Mouse (Mus musculus) urinary bladder, postnatal 25 days (tissue): ENCODE measurements around the gene Nsd1.

Source experiments
- DNase-seq: peaks from one replicate; pipeline ENCODE4 v3.0.0; 2022; ENCODE audit warnings: low spot score

The Nsd1 gene

GRCm38 (mm10) chr13:55255052-55255652 lies 45.6 kb downstream of the Nsd1 start:
- DNase-seq: no peak

GRCm38 (mm10) chr13:55258651-55259050 lies 49.1 kb downstream of the Nsd1 start:
- DNase-seq: no peak

DNA sequence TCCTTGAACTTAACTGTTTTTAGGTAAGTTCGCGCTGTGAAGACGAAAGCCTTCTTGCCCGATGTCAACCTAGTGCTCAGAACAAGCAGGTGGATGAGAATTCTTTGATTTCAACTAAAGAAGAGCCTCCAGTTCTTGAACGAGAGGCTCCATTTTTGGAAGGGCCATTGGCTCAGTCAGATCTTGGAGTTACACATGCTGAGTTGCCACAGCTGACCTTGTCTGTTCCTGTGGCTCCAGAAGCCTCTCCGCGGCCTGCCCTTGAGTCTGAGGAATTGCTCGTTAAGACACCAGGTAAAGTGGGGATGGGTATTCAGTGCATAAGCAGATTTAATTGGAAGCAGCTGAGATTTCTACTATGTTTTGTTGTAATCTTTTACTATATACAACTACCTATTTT lies 51.9 kb downstream of the Nsd1 start:
- no peak for DNase-seq

DNA sequence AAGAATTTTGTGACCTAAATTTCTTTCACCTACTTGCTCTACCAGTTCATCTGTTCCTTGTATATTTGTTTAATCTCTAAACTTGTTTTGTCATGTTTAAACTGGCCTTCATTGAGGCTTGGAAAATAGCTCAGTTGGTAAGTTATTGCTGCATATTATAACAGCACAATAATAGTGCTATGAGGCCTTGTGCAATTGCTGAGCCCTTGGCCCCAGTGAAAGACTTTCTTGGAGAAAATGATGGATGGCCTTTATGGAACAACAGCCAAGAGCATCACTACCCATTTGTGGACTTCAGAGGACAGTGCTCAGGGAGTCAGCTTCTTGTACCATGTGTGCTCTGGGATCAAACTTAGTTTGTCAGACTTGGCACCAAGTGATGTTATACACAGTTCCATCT lies 52.5 kb downstream of the Nsd1 start:
- no peak for DNase-seq

- no peak for DNase-seq
Measured at GRCm38 (mm10) chr13:55277203-55277602, 67.6 kb downstream of the Nsd1 start.

- no peak for DNase-seq
Measured at GRCm38 (mm10) chr13:55277646-55278045, 68.1 kb downstream of the Nsd1 start.

GRCm38 (mm10) chr13:55288854-55289253 lies 79.3 kb downstream of the Nsd1 start:
- DNase-seq: no peak

DNA sequence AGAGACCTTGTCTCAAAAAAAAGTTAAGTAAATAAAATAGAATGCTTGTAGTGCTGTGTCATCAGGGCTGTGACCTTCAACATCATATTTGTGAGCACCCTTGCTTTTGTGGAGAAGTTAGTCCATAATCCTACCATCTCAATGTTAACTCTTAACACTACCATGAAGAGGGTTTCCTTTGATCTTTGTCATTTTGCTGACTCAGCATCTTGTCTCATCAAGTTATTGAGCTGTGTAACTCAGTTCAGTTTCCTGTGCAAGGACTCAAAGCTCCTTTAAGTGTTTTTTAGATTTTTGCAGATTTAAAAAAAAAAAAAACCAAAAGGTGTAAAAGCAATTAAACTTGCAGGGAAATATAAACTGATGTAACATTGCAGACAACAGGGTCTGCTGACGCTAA lies 87.2 kb downstream of the Nsd1 start:
- no peak for DNase-seq

GRCm38 (mm10) chr13:55300913-55301312 lies 91.3 kb downstream of the Nsd1 start:
- no peak for DNase-seq

- DNase-seq: no peak
Measured at GRCm38 (mm10) chr13:55312028-55312630, 102.5 kb downstream of the Nsd1 start.

DNA sequence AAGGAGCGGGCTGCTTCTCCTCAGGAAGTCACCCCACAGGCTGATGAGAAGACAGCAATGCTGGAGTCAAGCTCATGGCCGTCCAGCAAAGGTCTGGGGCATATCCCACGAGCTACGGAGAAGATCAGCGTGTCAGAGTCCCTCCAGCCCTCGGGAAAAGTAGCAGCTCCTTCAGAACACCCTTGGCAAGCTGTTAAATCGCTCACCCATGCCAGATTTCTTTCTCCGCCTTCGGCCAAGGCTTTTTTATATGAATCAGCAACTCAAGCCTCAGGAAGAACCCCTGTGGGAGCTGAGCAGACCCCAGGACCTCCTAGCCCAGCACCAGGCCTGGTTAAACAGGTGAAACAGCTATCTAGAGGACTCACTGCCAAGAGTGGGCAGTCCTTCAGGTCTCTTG lies 103.5 kb downstream of the Nsd1 start:
- DNase-seq: no peak

- DNase-seq: no peak
Measured at GRCm38 (mm10) chr13:55314891-55315412, 105.4 kb downstream of the Nsd1 start.

GRCm38 (mm10) chr13:55318351-55318750 lies 108.8 kb downstream of the Nsd1 start:
- no peak for DNase-seq

DNA sequence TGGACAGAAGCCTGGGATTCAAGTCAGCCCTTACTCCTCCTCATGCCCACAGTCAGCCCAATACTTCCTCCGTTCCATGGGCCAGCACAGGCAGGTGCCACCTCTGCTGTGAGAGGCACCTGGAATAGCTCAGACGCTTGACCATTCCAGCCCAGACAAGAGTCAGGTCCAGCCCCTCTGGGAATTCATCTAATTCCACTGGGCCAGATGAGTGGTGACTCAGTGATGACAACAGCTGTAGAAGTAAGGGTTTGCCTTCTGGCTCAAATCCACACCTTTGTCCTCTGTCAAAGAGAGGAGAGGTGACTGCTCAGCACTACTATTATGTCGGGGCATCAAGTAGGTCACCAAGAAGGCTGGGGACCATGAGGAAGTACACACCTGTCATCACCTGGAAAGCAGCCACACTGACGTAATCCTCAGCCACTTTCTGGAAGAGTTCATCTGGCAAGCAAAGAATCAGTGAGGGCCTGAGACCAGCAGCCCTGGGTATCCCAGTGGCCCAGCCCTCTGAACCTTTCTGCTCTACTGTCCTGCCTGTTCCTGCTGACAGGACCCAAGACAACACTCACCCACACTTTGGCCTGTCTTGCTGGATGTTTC lies 110.5 kb downstream of the Nsd1 start, which contains the start of gene Prelid1:
Prelid1 (plus strand) TSS at position 570 of the 603 bp plus-strand sequence.
- no peak for DNase-seq

DNA sequence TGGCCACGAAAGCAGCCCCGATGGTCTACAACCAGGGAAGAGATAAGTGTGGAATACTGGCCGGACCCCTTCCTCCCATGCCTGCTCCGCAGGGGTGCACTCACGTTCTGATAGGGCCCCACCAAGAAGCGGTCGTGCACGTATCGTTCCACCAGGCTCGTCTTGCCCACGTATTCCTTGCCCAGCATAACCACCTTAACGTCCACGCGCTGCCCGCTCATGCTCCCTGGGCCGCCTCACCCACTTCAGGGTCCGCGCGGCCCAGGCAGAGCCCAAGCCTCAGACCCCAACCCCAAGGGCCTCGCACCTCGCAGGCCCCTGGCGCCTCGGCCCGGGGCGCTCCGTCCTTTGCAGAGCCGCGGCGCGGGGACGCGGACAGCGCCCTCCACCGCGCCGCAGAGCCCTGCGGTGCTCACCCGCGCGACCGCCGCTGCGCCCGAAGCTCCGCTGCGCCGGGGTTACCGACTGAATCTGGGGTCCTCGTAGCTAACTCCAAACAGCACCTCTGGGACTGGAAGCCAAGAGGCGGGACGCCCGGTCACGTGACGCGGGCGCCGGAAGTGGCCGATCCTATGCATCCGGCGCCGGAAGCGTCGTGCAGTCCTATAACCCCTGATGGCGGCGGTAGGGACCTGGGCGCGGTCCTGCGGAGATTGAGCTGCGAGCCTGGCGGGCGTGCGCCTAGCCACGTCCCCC lies 112.0 kb downstream of the Nsd1 start, which contains the start of gene Rab24:
Rab24 (minus strand) TSS at position 513 of the 696 bp plus-strand sequence.
- peak; percentile 84 for DNase-seq

- no peak for DNase-seq
Measured at GRCm38 (mm10) chr13:55322130-55322825, 112.7 kb downstream of the Nsd1 start.

GRCm38 (mm10) chr13:55325596-55325995 lies 116.0 kb downstream of the Nsd1 start:
- no peak for DNase-seq

DNA sequence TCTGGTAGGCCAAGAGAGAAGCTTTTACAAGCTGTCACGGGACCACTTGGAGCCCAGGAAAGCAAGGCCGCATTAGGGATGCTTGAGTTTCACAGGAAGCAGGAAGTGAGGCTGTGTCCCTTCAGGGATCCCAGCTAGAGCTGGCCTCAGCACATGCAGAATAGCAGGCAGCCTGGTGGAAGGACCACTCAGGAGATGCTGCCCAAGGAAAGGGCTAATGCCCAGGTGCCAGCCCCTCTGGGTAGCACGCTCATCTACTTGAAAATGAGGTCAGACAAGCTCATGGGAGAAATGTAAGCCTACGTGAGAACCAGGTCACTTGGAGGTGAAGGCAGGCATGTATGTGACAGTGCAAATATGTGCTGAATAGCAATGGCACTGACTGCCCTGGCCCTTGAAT lies 117.6 kb downstream of the Nsd1 start:
- DNase-seq: no peak

- peak; percentile 82 for DNase-seq
Measured at GRCm38 (mm10) chr13:55327633-55328032, 118.1 kb downstream of the Nsd1 start.

GRCm38 (mm10) chr13:55328171-55328570 lies 118.6 kb downstream of the Nsd1 start:
- DNase-seq: no peak

- no peak for DNase-seq
Measured at GRCm38 (mm10) chr13:55328641-55329040, 119.1 kb downstream of the Nsd1 start.

- no peak for DNase-seq
Measured at GRCm38 (mm10) chr13:55329109-55329682, 119.6 kb downstream of the Nsd1 start.
